Mouse (Mus musculus) embryonic facial prominence, embryonic 13.5 days (tissue): ENCODE data around the gene Rbm10. TPM values are rescaled to one million over a fixed set of nuclear protein-coding genes. Genes with fewer than 3 reads are reported as not detected.

Experiments
- ATAC-seq: fragments of 200-750 bp; cut with Nextera tagmentation; 2 replicates; pipeline ENCODE4 v1.8.0; 2017; ENCODE audit warnings: low read depth; ENCODE audit not compliant: insufficient number of reproducible peaks, insufficient read depth, low FRiP score, low TSS enrichment
- H3K27ac ChIP-seq: fragments of 300-500 bp; sonication (generic); 2 replicates; pipeline ENCODE4 v1.5.1; 2015; ENCODE audit warnings: moderate library complexity, mild to moderate bottlenecking, inconsistent platforms
- H3K27me3 ChIP-seq: fragments of 300-500 bp; sonication (generic); 2 replicates; pipeline ENCODE4 v1.6.1; 2015; ENCODE audit warnings: mild to moderate bottlenecking, inconsistent platforms
- H3K36me3 ChIP-seq: fragments of 300-500 bp; sonication (generic); 2 replicates; pipeline ENCODE4 v1.6.1; 2015; ENCODE audit warnings: mild to moderate bottlenecking, inconsistent platforms
- H3K4me1 ChIP-seq: fragments of 300-500 bp; sonication (generic); 2 replicates; pipeline ENCODE4 v1.6.1; 2015; ENCODE audit warnings: inconsistent platforms
- H3K4me2 ChIP-seq: fragments of 300-500 bp; sonication (generic); 2 replicates; pipeline ENCODE4 v1.6.1; 2015; ENCODE audit warnings: moderate library complexity, mild to moderate bottlenecking, inconsistent platforms
- H3K4me3 ChIP-seq: fragments of 300-500 bp; sonication (generic); 2 replicates; pipeline ENCODE4 v1.5.1; 2015; ENCODE audit warnings: mild to moderate bottlenecking, inconsistent platforms
- H3K9ac ChIP-seq: fragments of 300-500 bp; sonication (generic); 2 replicates; pipeline ENCODE4 v1.6.1; 2015; ENCODE audit warnings: mild to moderate bottlenecking, inconsistent platforms
- H3K9me3 ChIP-seq: fragments of 300-500 bp; sonication (generic); 2 replicates; pipeline ENCODE4 v1.6.1; 2016; ENCODE audit warnings: inconsistent platforms
- WGBS: fragments of 180-500 bp; shearing (Covaris S2); methylation state at CpG from one replicate; pipeline ENCODE4 v1.1.7; 2015; ENCODE audit warnings: mixed read lengths; 5-methylcytosine and 5-hydroxymethylcytosine counted together
- polyA plus RNA-seq: library from polyadenylated mRNA; unstranded; fragments of >200 nt; fragmentation: Nextera tagmentation; extraction: Ambion mirVana; gene quantifications from 2 replicates; pipeline ENCODE4 v1.2.1, GENCODE M21; 2015

The Rbm10 gene
- polyA plus RNA-seq, 1 experiment from 2014 or later, result 70.1 TPM

DNA sequence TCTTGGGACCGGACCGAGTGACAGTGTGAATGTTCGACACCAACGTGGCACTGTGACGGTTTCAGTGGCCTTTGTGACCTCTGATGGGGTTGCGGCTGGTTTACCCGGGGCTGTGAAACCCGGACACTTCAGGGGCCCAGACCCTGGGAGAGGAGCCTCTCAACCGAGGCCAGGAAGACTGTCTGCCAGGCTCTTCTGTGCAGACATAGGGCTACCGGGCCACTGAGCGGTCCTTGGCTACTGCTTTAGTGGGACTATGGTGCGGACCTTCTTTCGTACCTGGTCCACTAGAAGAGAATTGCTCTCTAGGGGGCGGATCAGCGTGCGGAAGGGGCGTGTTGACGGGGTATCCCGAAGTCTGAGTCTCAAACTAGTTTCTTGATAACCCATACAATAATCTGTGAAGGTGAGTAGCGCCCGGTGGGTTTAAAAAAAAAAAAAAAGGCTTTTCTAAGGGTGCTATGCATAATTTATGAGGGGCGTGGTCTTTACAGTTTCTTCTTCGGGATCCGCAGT, 41.6 kb downstream of the Rbm10 start:
- H3K27ac ChIP-seq, result peak overlapping the region; percentile 75; the same call in 1 of the 2 replicates
- no peaks in the 10 kb centered on the region for H3K27me3 ChIP-seq
- H3K4me1 ChIP-seq, result 0 out of 2 replicates have a peak, but pooled peaks cover under 1% of the 10 kb centered on the region
- peak overlapping the region; percentile 69 for H3K9ac ChIP-seq
- H3K36me3 ChIP-seq, result no peaks in the 10 kb centered on the region
- H3K4me2 ChIP-seq, result peak overlapping the region; percentile 73
- no peaks in the 10 kb centered on the region for H3K9me3 ChIP-seq
- WGBS, result 22% methylated on average over 24 of the region's 24 CpGs
- H3K4me3 ChIP-seq, result peak overlapping the region; percentile 52
- ATAC-seq, result no peak

GRCm38 (mm10) chrX:20662317-20662715, 45.0 kb downstream of the Rbm10 start:
- ATAC-seq, result 0 out of 2 replicates have a peak, but pooled peaks have one; percentile 5
- Histone ChIP-seq H3K36me3 (no peaks in the 10 kb centered on the region), H3K27ac (no peak overlapping the region), H3K9ac (no peak overlapping the region), H3K4me3 (no peak overlapping the region), H3K9me3 (no peaks in the 10 kb centered on the region), H3K4me1 (peaks cover 8% of the 10 kb centered on the region; the same call in 1 of the 2 replicates), H3K27me3 (no peaks in the 10 kb centered on the region), H3K4me2 (no peak overlapping the region)
- 31% methylated on average over 5 of the region's 5 CpGs for WGBS

DNA sequence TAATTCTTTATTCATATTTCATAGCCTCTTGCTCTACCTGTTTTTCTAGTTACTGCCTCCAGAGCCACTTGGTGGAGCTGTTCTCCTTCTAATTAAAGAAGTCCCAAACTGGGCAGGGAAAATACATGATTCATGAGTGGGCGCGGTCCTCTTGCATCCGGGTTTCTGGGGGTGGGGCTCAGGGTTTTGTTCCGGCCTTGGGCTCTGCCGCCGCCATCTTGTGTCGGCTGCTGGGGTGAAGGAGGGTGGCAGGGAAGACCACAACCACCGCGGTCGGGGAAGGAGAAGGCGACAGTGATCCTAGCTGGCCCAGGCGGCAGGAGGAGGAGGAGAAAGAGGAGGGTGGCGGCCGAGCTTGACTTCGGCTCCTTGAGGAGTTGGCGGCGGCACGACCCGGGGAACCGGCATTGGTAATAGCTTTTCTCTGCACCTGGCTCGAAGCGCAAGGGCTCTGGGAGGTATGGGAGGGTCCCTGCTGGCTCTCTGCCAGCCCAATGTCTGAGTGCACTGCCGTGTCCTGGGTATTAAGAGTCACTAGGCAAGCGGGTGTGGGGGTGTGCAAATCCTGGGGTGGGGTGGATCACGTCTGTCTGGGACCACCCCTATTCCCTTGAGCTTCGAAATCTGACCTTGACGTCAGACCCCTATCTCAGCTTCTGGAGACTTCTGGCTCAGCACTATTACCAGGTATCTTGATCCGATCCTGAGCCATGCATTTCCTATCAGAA, 45.6 kb downstream of the Rbm10 start:
- H3K4me1 ChIP-seq, result peaks cover 8% of the 10 kb centered on the region; the same call in 1 of the 2 replicates
- peak overlapping the region; percentile 63 for H3K4me2 ChIP-seq
- H3K9ac ChIP-seq, result peak overlapping the region; percentile 78
- H3K27ac ChIP-seq, result peak overlapping the region; percentile 81
- WGBS, result 25% methylated on average over 28 of the region's 28 CpGs
- H3K4me3 ChIP-seq, result peak overlapping the region; percentile 60
- no peaks in the 10 kb centered on the region for H3K27me3 ChIP-seq
- ATAC-seq, result peak; percentile 83
- H3K9me3 ChIP-seq, result no peaks in the 10 kb centered on the region
- 0 out of 2 replicates have a peak, but pooled peaks cover under 1% of the 10 kb centered on the region for H3K36me3 ChIP-seq

DNA sequence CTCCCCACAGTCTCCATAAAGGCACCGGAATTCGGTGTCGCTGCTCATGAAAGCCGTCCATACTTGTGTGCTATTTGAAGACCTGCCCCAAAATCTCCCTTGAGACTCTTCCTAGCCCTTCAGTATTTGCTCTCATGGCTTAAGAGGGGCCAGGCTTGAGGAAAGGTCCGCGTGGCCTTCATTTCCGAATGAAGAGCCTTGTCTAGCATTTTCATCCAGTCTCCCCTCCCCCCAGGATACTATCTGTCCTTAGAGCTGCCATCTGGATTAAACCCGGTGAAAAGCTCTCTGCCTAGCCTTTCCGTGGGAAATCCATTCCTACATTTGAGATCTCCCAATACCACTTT, 46.1 kb downstream of the Rbm10 start:
- Histone ChIP-seq H3K9me3 (no peaks in the 10 kb centered on the region), H3K9ac (peak overlapping the region; percentile 78), H3K4me3 (peak overlapping the region; percentile 60), H3K27me3 (no peaks in the 10 kb centered on the region), H3K4me1 (peaks cover 8% of the 10 kb centered on the region; the same call in 1 of the 2 replicates), H3K36me3 (peaks cover 6% of the 10 kb centered on the region), H3K4me2 (peak overlapping the region; percentile 63), H3K27ac (no peak overlapping the region)
- ATAC-seq, result 0 out of 2 replicates have a peak, but pooled peaks have one; percentile 10
- 22% methylated on average over 9 of the region's 9 CpGs for WGBS

DNA sequence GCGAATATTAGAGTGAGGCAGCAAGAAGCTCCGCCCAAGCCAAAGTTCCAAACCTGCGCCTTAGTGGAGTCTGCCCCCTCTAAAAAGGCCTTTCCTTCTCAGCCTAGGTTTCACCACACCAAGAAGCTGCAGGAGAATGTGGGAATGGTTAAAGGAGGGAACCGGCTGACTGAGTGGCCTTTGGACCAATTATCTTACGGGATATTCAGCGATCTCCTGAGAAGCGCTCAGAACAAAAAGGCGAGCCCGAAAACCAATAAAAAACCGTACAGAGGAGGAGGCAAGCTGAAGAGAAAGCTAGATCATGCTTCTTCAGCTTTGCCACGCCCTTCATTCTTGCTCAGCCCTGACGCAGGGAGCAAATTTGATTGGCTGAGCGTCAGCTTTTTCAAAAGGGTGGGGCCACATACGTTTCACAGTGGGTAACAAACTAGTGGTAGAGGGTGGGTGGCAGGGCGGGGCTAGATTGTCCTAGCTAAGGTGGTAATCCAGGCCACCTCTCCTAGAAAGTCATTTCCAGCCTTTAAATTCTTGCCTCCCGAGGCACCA, 70.3 kb downstream of the Rbm10 start, which contains the start of gene Cdk16:
TSS of gene Cdk16 (plus strand) at position 436 of the 549 bp plus-strand sequence.
- H3K4me1 ChIP-seq, result peaks cover 10% of the 10 kb centered on the region
- H3K4me3 ChIP-seq, result peak within 1 kb of the TSS; percentile 64
- 24% methylated on average over 16 of the region's 16 CpGs for whole genome bisulfite sequencing
- H3K4me2 ChIP-seq, result peak within 1 kb of the TSS; percentile 65
- peak within 1 kb of the TSS; percentile 95 for H3K27ac ChIP-seq
- H3K9me3 ChIP-seq, result no peaks in the 10 kb centered on the region
- peak; percentile 90 for ATAC-seq
- H3K27me3 ChIP-seq, result no peaks in the 10 kb centered on the region
- H3K9ac ChIP-seq, result peak within 1 kb of the TSS; percentile 91
- peaks cover 8% of the 10 kb centered on the region for H3K36me3 ChIP-seq

GRCm38 (mm10) chrX:20688068-20688547, 70.8 kb downstream of the Rbm10 start:
- Histone ChIP-seq H3K4me2 (peak overlapping the region; percentile 65), H3K36me3 (peaks cover 8% of the 10 kb centered on the region), H3K9ac (peak overlapping the region; percentile 91), H3K27ac (peak overlapping the region; percentile 95), H3K4me3 (peak overlapping the region; percentile 64), H3K27me3 (no peaks in the 10 kb centered on the region), H3K9me3 (no peaks in the 10 kb centered on the region), H3K4me1 (peaks cover 10% of the 10 kb centered on the region)
- 21% methylated on average over 33 of the region's 33 CpGs for WGBS
- peak; percentile 83 for ATAC-seq

- no peaks in the 10 kb centered on the region for H3K9me3 ChIP-seq
- peak overlapping the region; percentile 64 for H3K4me3 ChIP-seq
- ATAC-seq, result no peak
- H3K4me2 ChIP-seq, result peak overlapping the region; percentile 65
- H3K9ac ChIP-seq, result peak overlapping the region; percentile 91
- H3K36me3 ChIP-seq, result peaks cover 11% of the 10 kb centered on the region; the same call in 1 of the 2 replicates
- H3K4me1 ChIP-seq, result peaks cover 10% of the 10 kb centered on the region
- 23% methylated on average over 35 of the region's 35 CpGs for WGBS
- H3K27me3 ChIP-seq, result no peaks in the 10 kb centered on the region
- H3K27ac ChIP-seq, result peak overlapping the region; percentile 95
Observed at GRCm38 (mm10) chrX:20688615-20689014, 71.3 kb downstream of the Rbm10 start.

GRCm38 (mm10) chrX:20691566-20691965, 74.3 kb downstream of the Rbm10 start:
- ATAC-seq, result no peak
- Histone ChIP-seq H3K9ac (no peak overlapping the region), H3K4me3 (no peak overlapping the region), H3K9me3 (no peaks in the 10 kb centered on the region), H3K4me1 (peaks cover 10% of the 10 kb centered on the region), H3K27me3 (no peaks in the 10 kb centered on the region), H3K27ac (no peak overlapping the region), H3K4me2 (no peak overlapping the region), H3K36me3 (peaks cover 37% of the 10 kb centered on the region)
- 75% methylated on average over 3 of the region's 3 CpGs for WGBS

GRCm38 (mm10) chrX:20692616-20693015, 75.3 kb downstream of the Rbm10 start:
- H3K9ac ChIP-seq, result no peak overlapping the region
- no peaks in the 10 kb centered on the region for H3K27me3 ChIP-seq
- no peak overlapping the region for H3K27ac ChIP-seq
- H3K4me1 ChIP-seq, result peaks cover 10% of the 10 kb centered on the region
- H3K4me2 ChIP-seq, result no peak overlapping the region
- H3K36me3 ChIP-seq, result peaks cover 44% of the 10 kb centered on the region
- H3K4me3 ChIP-seq, result no peak overlapping the region
- no peak for ATAC-seq
- no peaks in the 10 kb centered on the region for H3K9me3 ChIP-seq
- WGBS, result 83% methylated on average over 1 of the region's 1 CpGs

DNA sequence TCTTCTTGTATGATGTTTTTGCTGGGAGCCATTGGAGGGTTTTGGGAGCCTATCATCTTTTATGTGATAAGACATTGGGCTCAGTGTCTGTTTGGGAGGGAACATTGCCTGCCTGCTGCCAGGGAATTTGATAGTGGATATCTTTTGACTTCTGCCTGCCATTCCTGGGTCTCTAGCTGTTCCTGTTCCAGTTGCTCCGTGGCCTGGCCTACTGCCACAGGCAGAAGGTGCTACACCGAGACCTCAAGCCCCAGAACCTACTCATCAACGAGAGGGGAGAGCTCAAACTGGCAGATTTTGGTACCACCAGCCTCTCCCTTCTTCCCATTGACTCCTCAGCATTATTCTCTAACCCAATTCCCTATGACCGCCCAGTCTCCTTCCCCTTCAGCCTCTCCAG, 78.5 kb downstream of the Rbm10 start:
- Histone ChIP-seq H3K27me3 (no peaks in the 10 kb centered on the region), H3K4me1 (no peaks in the 10 kb centered on the region), H3K27ac (no peak overlapping the region), H3K4me2 (no peak overlapping the region), H3K4me3 (no peak overlapping the region), H3K9me3 (no peaks in the 10 kb centered on the region), H3K9ac (no peak overlapping the region), H3K36me3 (peaks cover 61% of the 10 kb centered on the region)
- ATAC-seq, result no peak
- WGBS, result 91% methylated on average over 4 of the region's 4 CpGs
